Mouse (Mus musculus): ENCODE measurements around the gene Tbrg1. TPM values are rescaled to one million over a fixed set of nuclear protein-coding genes. Genes with fewer than 3 reads are reported as not detected.

The Tbrg1 gene
- 173 and 182 TPM in 2 replicates for polyA plus RNA-seq (2015; fragmentation: Nextera tagmentation; extraction: Ambion mirVana)

GRCm38 (mm10) chr9:37656931-37657481 lies at the start of gene Tbrg1:
Gene Tbrg1 (minus strand): TSS chr9:37657312.
- Histone ChIP-seq H3K4me3 (peak within 1 kb of the TSS; percentile 75), H3K27me3 (no peaks in the 10 kb centered on the region), H3K4me1 (peaks cover 5% of the 10 kb centered on the region; the same call in 1 of the 2 replicates), H3K36me3 (peaks cover 26% of the 10 kb centered on the region), H3K27ac (peak within 1 kb of the TSS; percentile 93), H3K9me3 (no peaks in the 10 kb centered on the region), H3K4me2 (peak within 1 kb of the TSS; percentile 76), H3K9ac (peak within 1 kb of the TSS; percentile 87)
- under 1% methylated on average over 36 of the region's 36 CpGs for WGBS
- peak; percentile 83 for ATAC-seq (ENCODE audit: insufficient number of reproducible peaks, insufficient read depth, low FRiP score, low TSS enrichment, low read depth)

DNA sequence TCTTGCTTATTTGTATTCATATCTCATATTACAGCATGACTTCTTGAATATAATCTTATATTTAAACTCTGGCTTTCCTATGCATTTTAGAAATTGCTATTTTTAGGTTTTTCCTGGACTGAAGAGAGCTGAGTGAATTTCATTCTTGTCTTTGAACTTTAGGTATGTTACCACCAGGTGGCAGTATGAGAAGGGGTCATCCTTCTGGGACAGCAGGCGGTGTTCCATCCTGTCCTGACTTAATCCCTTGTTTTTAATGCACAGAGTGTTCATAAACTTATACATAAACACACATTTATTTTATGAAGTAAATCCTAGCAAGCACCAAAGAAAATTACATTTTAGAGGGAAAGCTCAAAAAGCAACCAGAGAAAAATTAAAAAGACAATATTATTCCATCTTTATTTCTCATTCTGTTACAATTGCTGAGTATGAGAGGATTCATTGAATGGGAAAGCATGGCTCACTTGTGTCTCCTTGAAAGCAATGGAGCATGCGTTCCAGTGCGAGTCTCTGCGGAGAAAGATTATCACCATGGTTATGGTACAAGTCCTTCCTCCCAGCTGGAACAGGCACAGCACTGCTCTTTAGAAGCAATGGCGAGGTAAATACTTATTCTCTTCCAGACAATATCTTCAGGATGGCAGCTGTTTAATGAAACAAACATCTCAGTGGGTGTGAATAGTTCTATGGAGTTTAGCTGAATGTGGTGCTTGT lies 33.0 kb upstream of the Tbrg1 start:
- Histone ChIP-seq H3K36me3 (no peaks in the 10 kb centered on the region), H3K4me1 (no peaks in the 10 kb centered on the region), H3K27ac (no peak overlapping the region), H3K27me3 (no peaks in the 10 kb centered on the region), H3K4me2 (no peak overlapping the region), H3K4me3 (no peak overlapping the region), H3K9ac (no peak overlapping the region), H3K9me3 (no peaks in the 10 kb centered on the region)
- 58% methylated on average over 5 of the region's 5 CpGs for WGBS
- no peak for ATAC-seq (ENCODE audit: insufficient number of reproducible peaks, insufficient read depth, low FRiP score, low TSS enrichment, low read depth)

- ATAC-seq (ENCODE audit: insufficient number of reproducible peaks, insufficient read depth, low FRiP score, low TSS enrichment, low read depth) = no peak
- no peaks in the 10 kb centered on the region for H3K27me3 ChIP-seq
Observed at GRCm38 (mm10) chr9:37687941-37688303, 30.8 kb upstream of the Tbrg1 start.

GRCm38 (mm10) chr9:37687288-37687940 lies 30.3 kb upstream of the Tbrg1 start:
- Histone ChIP-seq H3K9ac (no peak overlapping the region), H3K4me2 (no peak overlapping the region), H3K27ac (no peak overlapping the region), H3K36me3 (no peaks in the 10 kb centered on the region), H3K4me3 (no peak overlapping the region), H3K9me3 (no peaks in the 10 kb centered on the region), H3K4me1 (no peaks in the 10 kb centered on the region), H3K27me3 (no peaks in the 10 kb centered on the region)
- no peak for ATAC-seq (ENCODE audit: insufficient number of reproducible peaks, insufficient read depth, low FRiP score, low TSS enrichment, low read depth)
- WGBS = 79% methylated on average over 3 of the region's 3 CpGs

More at GRCm38 (mm10) chr9:37687941-37688303, 30.8 kb upstream of the Tbrg1 start:
- Histone ChIP-seq H3K9me3 (no peaks in the 10 kb centered on the region), H3K4me2 (no peak overlapping the region), H3K9ac (no peak overlapping the region), H3K27ac (no peak overlapping the region), H3K36me3 (no peaks in the 10 kb centered on the region), H3K4me1 (no peaks in the 10 kb centered on the region), H3K4me3 (no peak overlapping the region)
- WGBS = 43% methylated on average over 3 of the region's 3 CpGs

DNA sequence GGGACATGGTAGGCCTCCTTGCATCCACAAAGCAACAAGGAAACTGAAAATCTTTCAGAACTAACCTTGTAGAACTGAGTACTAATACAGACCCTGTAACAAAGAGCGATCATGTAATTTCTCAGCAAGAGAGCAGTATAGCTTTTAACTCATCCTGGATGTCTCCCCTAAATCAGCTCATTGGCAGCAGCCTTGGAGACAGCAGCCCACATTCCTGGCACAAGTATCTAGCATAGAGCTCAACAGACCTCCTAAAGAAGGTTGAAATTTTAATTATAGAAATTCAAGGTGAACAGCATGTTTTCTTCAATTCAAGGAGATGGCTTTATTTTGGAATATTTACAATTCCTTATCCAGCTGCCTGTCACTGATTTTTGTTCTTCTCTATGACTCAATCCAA lies 24.0 kb upstream of the Tbrg1 start:
- no peaks in the 10 kb centered on the region for H3K27me3 ChIP-seq
- H3K4me1 ChIP-seq = no peaks in the 10 kb centered on the region
- 93% methylated on average over 1 of the region's 1 CpGs for WGBS
- H3K27ac ChIP-seq = no peak overlapping the region
- no peak overlapping the region for H3K4me2 ChIP-seq
- H3K9ac ChIP-seq = no peak overlapping the region
- no peak for ATAC-seq (ENCODE audit: insufficient number of reproducible peaks, insufficient read depth, low FRiP score, low TSS enrichment, low read depth)
- no peaks in the 10 kb centered on the region for H3K36me3 ChIP-seq
- H3K9me3 ChIP-seq = no peaks in the 10 kb centered on the region
- H3K4me3 ChIP-seq = no peak overlapping the region

- Histone ChIP-seq H3K9ac (no peak overlapping the region), H3K4me2 (no peak overlapping the region), H3K4me1 (no peaks in the 10 kb centered on the region), H3K27me3 (no peaks in the 10 kb centered on the region), H3K9me3 (0 out of 2 replicates have a peak, but pooled peaks cover 2% of the 10 kb centered on the region), H3K36me3 (no peaks in the 10 kb centered on the region), H3K4me3 (no peak overlapping the region), H3K27ac (no peak overlapping the region)
- ATAC-seq (ENCODE audit: insufficient number of reproducible peaks, insufficient read depth, low FRiP score, low TSS enrichment, low read depth) = no peak
- WGBS = 79% methylated on average over 4 of the region's 4 CpGs
Observed at GRCm38 (mm10) chr9:37675287-37675686, 18.2 kb upstream of the Tbrg1 start.

- Histone ChIP-seq H3K27me3 (no peaks in the 10 kb centered on the region), H3K4me3 (no peak overlapping the region), H3K36me3 (no peaks in the 10 kb centered on the region), H3K9ac (no peak overlapping the region), H3K27ac (peak overlapping the region; percentile 52), H3K4me2 (no peak overlapping the region), H3K4me1 (peaks cover 16% of the 10 kb centered on the region), H3K9me3 (0 out of 2 replicates have a peak, but pooled peaks cover 2% of the 10 kb centered on the region)
- ATAC-seq (ENCODE audit: insufficient number of reproducible peaks, insufficient read depth, low FRiP score, low TSS enrichment, low read depth) = no peak
- 92% methylated on average over 3 of the region's 3 CpGs for WGBS
Observed at GRCm38 (mm10) chr9:37670261-37670660, 13.1 kb upstream of the Tbrg1 start.

DNA sequence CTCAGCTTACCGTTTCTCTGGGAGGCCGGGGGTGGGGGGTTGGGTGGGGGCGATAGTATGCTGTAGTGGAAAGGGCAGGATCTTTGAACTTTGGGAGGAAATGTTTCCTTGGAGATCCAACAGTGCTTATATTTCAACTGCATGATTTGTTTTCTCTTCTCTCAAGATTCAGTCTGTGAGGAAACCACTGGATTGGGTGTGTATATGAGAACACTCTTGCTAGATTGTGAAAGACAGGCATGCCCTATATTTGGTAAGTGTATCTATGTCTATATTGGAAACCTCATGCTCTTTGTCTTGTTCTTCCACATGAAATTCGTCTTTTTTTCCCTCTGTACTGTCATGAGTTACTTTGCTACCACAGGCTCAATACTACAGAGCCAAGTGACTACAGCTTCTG lies 12.6 kb upstream of the Tbrg1 start:
- H3K27ac ChIP-seq = peak overlapping the region; percentile 52
- no peaks in the 10 kb centered on the region for H3K27me3 ChIP-seq
- H3K36me3 ChIP-seq = no peaks in the 10 kb centered on the region
- H3K4me3 ChIP-seq = no peak overlapping the region
- H3K9me3 ChIP-seq = 0 out of 2 replicates have a peak, but pooled peaks cover 2% of the 10 kb centered on the region
- 43% methylated on average over 4 of the region's 4 CpGs for whole genome bisulfite sequencing
- H3K4me2 ChIP-seq = peak overlapping the region; percentile 19; the same call in 1 of the 2 replicates
- H3K4me1 ChIP-seq = peaks cover 16% of the 10 kb centered on the region
- ATAC-seq (ENCODE audit: insufficient number of reproducible peaks, insufficient read depth, low FRiP score, low TSS enrichment, low read depth) = 0 out of 2 replicates have a peak, but pooled peaks have one; percentile 26
- H3K9ac ChIP-seq = no peak overlapping the region

DNA sequence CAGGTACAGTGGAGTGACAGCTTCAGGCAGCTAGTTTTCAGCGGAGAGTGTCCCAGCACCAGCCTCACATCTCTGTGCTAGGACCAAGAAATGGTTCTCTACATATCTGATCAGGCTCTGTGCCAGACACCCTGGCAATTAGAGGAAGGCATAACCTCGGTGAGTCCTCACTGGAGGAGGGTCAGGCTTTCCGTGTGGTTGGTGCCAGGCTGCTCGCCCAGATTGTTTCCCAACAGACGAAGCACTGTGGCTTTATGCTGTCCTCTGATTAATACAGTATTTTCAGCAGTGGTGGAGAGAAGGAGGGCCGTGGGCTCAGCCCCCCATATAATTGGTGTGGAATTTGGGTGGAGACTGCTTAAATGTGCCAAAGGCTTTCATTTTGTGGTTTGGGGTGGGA lies 12.0 kb upstream of the Tbrg1 start, which contains the start of gene Panx3:
Gene Panx3, minus strand, starts transcription at position 121 of the 400 bp plus-strand sequence.
- H3K27me3 ChIP-seq = no peaks in the 10 kb centered on the region
- H3K4me2 ChIP-seq = peak within 1 kb of the TSS; percentile 19
- peak; percentile 73; the same call in 1 of the 2 replicates for ATAC-seq (ENCODE audit: insufficient number of reproducible peaks, insufficient read depth, low FRiP score, low TSS enrichment, low read depth)
- H3K4me1 ChIP-seq = peaks cover 16% of the 10 kb centered on the region
- H3K9ac ChIP-seq = 0 out of 2 replicates have a peak within 1 kb of the TSS, but pooled peaks have one; percentile 7
- peak within 1 kb of the TSS; percentile 8; the same call in 1 of the 2 replicates for H3K4me3 ChIP-seq
- WGBS = 38% methylated on average over 6 of the region's 6 CpGs
- H3K27ac ChIP-seq = peak within 1 kb of the TSS; percentile 52
- 0 out of 2 replicates have a peak, but pooled peaks cover 2% of the 10 kb centered on the region for H3K9me3 ChIP-seq
- no peaks in the 10 kb centered on the region for H3K36me3 ChIP-seq

- peaks cover 19% of the 10 kb centered on the region for H3K4me1 ChIP-seq
- 76% methylated on average over 7 of the region's 7 CpGs for WGBS
Observed at GRCm38 (mm10) chr9:37666045-37666444, 8.9 kb upstream of the Tbrg1 start.

DNA sequence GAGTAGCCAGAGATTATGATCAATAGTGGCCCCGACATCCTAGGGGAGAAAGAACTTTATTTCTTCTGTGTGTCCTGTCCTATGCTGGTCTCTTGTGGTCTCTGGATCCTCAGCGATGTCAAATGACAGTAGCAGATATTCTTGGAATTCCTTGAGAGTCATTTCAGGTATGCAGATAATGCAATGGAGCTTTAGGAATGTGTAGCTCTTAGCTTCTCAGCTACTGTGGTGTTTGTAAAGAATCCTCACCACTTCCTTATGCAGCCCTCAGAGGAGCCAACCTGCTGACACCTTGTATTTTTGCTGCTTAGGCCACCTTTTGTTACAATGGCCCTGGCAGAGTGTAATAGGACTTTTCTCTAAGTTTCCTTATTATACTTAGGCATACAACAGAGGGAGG lies 7.5 kb upstream of the Tbrg1 start:
- peaks cover 19% of the 10 kb centered on the region for H3K4me1 ChIP-seq
- H3K4me2 ChIP-seq = no peak overlapping the region
- H3K9me3 ChIP-seq = no peaks in the 10 kb centered on the region
- no peak overlapping the region for H3K9ac ChIP-seq
- no peak overlapping the region for H3K4me3 ChIP-seq
- ATAC-seq (ENCODE audit: insufficient number of reproducible peaks, insufficient read depth, low FRiP score, low TSS enrichment, low read depth) = no peak
- no peaks in the 10 kb centered on the region for H3K27me3 ChIP-seq
- WGBS = 76% methylated on average over 2 of the region's 2 CpGs
- no peaks in the 10 kb centered on the region for H3K36me3 ChIP-seq
- no peak overlapping the region for H3K27ac ChIP-seq

More at GRCm38 (mm10) chr9:37666045-37666444, 8.9 kb upstream of the Tbrg1 start:
- Histone ChIP-seq H3K27ac (no peak overlapping the region), H3K4me2 (no peak overlapping the region), H3K9me3 (no peaks in the 10 kb centered on the region), H3K9ac (no peak overlapping the region), H3K36me3 (no peaks in the 10 kb centered on the region), H3K27me3 (no peaks in the 10 kb centered on the region), H3K4me3 (no peak overlapping the region)
- no peak for ATAC-seq (ENCODE audit: insufficient number of reproducible peaks, insufficient read depth, low FRiP score, low TSS enrichment, low read depth)
